Mouse (Mus musculus): ENCODE measurements around the gene Vps16. TPM values are rescaled to one million over a fixed set of nuclear protein-coding genes. Genes with fewer than 3 reads are reported as not detected.

Vps16 gene
- polyA plus RNA-seq, 1 experiment from 2014 or later, result 112 TPM

DNA sequence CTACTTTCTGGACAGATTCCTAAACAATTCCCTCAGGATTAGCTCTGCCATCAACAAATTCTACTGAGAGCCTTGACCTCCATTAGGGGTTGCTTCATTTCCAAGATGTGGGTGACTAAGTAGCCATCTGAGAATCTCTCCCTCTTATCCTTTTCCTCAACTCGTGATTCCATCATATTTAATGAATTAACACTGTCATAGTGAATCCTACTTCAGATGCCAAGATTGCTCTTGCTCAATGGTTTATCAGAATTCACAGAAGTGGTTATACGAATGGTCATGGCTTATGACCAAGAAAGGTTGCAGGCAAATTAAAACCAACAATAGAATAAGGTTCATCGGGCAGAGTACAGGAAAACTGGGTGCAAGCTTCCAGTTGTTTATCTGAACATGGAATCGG lies 22.2 kb upstream of the Vps16 start:
- WGBS, result 83% methylated on average over 4 of the region's 4 CpGs
- Histone ChIP-seq H3K27me3 (replicated peaks; ENCODE audit: low read depth, poor library complexity, severe bottlenecking) (peaks cover 37% of the 10 kb centered on the region), H3K4me3 (no peak overlapping the region), H3K4me1 (peaks cover 30% of the 10 kb centered on the region), H3K36me3 (replicated peaks) (no peaks in the 10 kb centered on the region), H3K9me3 (no peaks in the 10 kb centered on the region), H3K27ac (replicated peaks) (no peak overlapping the region)
- no peak for DNase-seq (ENCODE audit: low spot score)

DNA sequence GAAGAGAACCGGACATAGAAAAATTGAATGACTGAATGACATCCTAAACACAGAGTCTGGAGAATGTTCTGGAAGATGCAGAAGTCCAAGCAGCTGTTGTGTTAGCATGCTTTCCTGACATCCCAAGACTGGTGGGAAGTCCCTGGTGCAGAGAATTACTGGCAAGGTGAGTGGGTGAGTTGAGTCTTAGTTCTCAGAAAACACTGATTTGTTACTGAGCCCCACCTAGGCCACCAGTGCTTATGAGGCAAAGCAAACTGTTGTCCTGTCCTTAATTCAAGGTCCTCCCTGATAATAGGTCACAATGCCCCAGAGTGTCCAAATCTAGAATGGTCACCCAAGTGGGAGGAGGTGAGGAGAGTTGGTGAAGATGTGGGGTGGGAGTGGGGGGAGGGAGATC lies 19.2 kb upstream of the Vps16 start, which contains the start of the genes Gm28372 and 1700020A23Rik:
Gene Gm28372 (plus strand): TSS at position 301 of the 400 bp plus-strand sequence.
Gene 1700020A23Rik (plus strand): TSS at position 321 of the 400 bp plus-strand sequence.
- 0 out of 2 replicates have a peak, but pooled peaks cover 22% of the 10 kb centered on the region for H3K27me3 ChIP-seq (replicated peaks; ENCODE audit: low read depth, poor library complexity, severe bottlenecking)

DNA sequence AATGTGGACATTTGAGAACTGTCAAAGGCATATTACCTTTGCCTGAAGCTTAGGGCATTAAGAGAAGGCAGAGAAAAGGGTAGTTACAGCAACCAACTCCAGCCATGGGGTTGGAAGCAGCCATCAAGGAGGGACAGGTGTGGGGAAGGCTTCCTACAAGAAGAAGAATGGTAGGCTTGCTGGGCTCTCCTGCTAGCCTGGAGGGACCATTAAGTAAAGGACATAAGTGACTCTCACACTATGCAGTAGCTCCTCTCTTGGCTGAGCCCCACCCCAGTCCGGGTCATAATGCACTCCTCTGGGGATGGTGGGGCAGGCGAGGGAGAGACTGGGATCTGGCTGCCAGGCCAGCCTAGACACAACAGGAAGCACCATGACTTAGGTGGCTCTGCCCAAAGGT lies 18.0 kb upstream of the Vps16 start, which contains the start of gene Tmem239:
Gene Tmem239 (plus strand): TSS at position 301 of the 400 bp plus-strand sequence.
- 74% methylated on average over 2 of the region's 2 CpGs for WGBS
- H3K27ac ChIP-seq (replicated peaks), result no peak within 1 kb of the TSS
- H3K9me3 ChIP-seq, result no peaks in the 10 kb centered on the region
- H3K27me3 ChIP-seq (replicated peaks; ENCODE audit: low read depth, poor library complexity, severe bottlenecking), result 0 out of 2 replicates have a peak, but pooled peaks cover 19% of the 10 kb centered on the region
- H3K36me3 ChIP-seq (replicated peaks), result no peaks in the 10 kb centered on the region
- H3K4me1 ChIP-seq, result peaks cover 35% of the 10 kb centered on the region
- H3K4me3 ChIP-seq, result no peak within 1 kb of the TSS
- DNase-seq (ENCODE audit: low spot score), result no peak

More for the DNA sequence above, 19.2 kb upstream of the Vps16 start, which contains the start of the genes Gm28372 and 1700020A23Rik:
- H3K4me3 ChIP-seq, result no peak within 1 kb of the TSS
- H3K27ac ChIP-seq (replicated peaks), result no peak within 1 kb of the TSS
- no peaks in the 10 kb centered on the region for H3K9me3 ChIP-seq
- DNase-seq (ENCODE audit: low spot score), result no peak
- H3K36me3 ChIP-seq (replicated peaks), result no peaks in the 10 kb centered on the region
- H3K4me1 ChIP-seq, result peaks cover 42% of the 10 kb centered on the region
- WGBS, result 93% methylated on average over 1 of the region's 1 CpGs

DNA sequence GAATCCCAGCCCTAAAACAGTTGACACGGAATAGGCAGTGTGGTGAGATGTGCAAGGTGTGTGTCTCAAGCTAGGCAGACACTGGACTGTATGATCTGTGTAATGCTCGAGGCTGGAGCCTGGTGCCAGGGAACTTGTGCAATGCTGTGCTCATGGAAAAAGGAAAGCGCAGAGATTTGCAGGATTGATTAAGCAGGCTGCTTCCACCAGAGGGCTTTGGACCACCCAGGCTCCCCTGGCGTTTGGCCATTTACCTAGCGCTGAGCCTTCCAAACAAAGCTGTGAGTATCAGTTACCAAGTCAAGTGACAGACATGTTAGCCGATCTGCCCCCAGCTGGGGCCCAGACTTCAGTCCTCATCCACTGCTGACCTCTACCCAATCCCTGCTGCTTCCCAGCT lies 15.9 kb upstream of the Vps16 start:
- Histone ChIP-seq H3K36me3 (replicated peaks) (no peaks in the 10 kb centered on the region), H3K27ac (replicated peaks) (peak overlapping the region; percentile 31; the same call in 1 of the 2 replicates), H3K27me3 (replicated peaks; ENCODE audit: low read depth, poor library complexity, severe bottlenecking) (0 out of 2 replicates have a peak, but pooled peaks cover 19% of the 10 kb centered on the region), H3K9me3 (no peaks in the 10 kb centered on the region), H3K4me3 (no peak overlapping the region), H3K4me1 (peaks cover 40% of the 10 kb centered on the region)
- 11% methylated on average over 6 of the region's 6 CpGs for WGBS
- peak; percentile 84 for DNase-seq (ENCODE audit: low spot score)

DNA sequence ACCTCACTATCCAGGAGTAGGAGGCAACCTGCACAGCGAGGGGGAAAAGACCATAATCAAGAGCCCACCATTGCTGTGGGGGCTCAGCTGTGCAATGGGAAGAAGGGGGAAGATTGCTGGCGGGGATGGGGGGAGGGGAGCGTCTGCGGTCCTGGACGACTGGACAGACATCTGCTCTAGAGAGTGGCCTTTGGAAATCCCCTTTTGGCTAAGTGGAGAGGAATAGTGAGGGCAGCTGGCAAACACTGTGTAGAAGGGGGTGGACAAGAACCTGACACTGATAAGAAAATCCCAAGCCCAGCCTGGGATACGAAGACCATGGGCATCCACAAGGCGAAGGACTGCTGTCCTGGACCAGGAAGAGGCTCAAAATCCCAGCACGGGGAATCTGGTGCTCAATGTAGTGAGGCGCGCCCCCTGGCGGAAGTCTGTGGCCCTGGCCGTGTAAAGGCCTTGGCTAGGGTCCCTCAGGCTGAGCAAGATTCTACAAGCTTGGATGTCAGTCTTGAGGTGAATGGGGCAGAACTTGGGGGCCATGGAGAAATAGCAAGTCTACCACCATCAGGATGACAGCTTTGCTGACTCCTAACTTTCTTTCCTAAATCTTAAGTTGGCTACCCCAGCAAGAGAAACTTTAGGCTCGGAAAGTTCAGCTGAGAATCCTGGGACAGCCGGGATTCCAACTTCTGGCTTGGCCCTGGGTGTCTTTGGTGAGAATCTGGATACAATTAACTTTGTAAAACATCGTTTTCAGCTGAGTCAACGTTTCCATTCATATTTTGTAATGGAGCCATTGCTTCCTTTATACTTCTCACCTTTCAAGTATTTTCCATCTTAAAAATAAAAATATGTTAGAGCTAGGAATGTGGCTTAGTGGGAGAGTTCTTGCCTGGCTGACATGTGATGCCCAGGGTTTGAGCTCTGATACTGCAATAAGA lies 12.3 kb upstream of the Vps16 start:
- Histone ChIP-seq H3K4me1 (peaks cover 37% of the 10 kb centered on the region), H3K9me3 (no peaks in the 10 kb centered on the region), H3K4me3 (no peak overlapping the region), H3K27ac (replicated peaks) (no peak overlapping the region), H3K36me3 (replicated peaks) (no peaks in the 10 kb centered on the region), H3K27me3 (replicated peaks; ENCODE audit: low read depth, poor library complexity, severe bottlenecking) (0 out of 2 replicates have a peak, but pooled peaks cover 4% of the 10 kb centered on the region)
- 37% methylated on average over 16 of the region's 16 CpGs for WGBS
- DNase-seq (ENCODE audit: low spot score), result peak; percentile 91

DNA sequence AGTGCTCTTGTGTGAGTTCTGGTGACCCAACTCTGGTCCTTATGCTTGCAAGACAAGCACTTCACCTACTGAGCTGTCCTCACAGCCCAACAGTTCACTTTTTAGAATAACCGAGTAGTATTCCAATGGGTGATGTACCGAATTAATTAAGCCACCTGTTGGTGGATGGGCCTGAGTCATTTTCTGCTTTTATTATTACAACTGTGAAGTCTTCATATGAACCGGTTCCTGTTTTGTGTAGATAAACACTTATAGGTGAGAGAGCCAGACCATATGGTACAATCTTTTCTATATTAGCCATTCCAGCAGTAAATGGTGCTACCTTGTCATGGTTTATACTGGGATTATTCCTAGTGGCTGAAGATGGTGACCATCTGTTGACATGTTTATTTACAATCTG lies 11.4 kb upstream of the Vps16 start:
- Histone ChIP-seq H3K27me3 (replicated peaks; ENCODE audit: low read depth, poor library complexity, severe bottlenecking) (no peaks in the 10 kb centered on the region), H3K9me3 (no peaks in the 10 kb centered on the region), H3K36me3 (replicated peaks) (no peaks in the 10 kb centered on the region; the same call in 1 of the 2 replicates), H3K27ac (replicated peaks) (no peak overlapping the region), H3K4me3 (no peak overlapping the region), H3K4me1 (peaks cover 28% of the 10 kb centered on the region)
- no peak for DNase-seq (ENCODE audit: low spot score)
- 82% methylated on average over 3 of the region's 3 CpGs for WGBS

DNA sequence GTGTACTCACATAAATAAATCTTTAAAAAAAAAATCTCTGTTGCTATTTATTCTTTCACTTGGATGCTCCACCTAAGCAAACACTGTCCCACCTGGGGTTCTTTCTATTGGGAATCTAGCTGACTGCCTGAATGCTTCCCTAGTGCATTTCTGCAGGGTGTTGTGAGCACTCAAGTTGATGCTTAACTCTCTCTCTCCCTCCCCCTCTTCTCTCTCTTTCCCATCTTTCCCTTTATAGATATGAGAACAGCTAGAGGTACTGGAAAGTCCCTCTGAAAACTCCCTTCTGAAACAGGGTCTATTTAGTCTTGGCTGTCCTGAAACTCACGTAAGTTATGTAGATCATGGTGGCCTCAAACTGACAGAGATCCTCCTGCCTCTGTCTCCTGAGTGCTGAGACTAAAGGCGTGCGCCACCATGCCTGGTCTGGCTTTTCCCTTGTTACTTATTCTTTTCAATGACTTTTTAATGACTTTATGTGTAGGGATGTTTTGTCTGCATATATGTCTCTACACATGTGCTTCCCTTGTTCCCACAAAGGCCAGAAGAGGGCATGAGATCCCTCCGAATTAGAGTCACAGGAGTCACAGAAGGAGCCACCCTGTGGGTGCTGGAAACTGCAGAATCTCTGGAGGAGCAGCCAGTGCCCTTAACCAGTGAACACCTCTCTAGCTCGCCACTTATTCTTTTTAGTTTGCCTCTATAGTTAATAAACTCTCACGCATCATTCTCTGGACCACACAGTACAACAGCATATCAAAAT lies 9.9 kb upstream of the Vps16 start:
- WGBS, result 75% methylated on average over 6 of the region's 6 CpGs
- Histone ChIP-seq H3K4me3 (no peak overlapping the region), H3K27ac (replicated peaks) (no peak overlapping the region), H3K9me3 (no peaks in the 10 kb centered on the region), H3K27me3 (replicated peaks; ENCODE audit: low read depth, poor library complexity, severe bottlenecking) (no peaks in the 10 kb centered on the region), H3K36me3 (replicated peaks) (peaks cover 11% of the 10 kb centered on the region), H3K4me1 (peaks cover 13% of the 10 kb centered on the region)
- DNase-seq (ENCODE audit: low spot score), result no peak

DNA sequence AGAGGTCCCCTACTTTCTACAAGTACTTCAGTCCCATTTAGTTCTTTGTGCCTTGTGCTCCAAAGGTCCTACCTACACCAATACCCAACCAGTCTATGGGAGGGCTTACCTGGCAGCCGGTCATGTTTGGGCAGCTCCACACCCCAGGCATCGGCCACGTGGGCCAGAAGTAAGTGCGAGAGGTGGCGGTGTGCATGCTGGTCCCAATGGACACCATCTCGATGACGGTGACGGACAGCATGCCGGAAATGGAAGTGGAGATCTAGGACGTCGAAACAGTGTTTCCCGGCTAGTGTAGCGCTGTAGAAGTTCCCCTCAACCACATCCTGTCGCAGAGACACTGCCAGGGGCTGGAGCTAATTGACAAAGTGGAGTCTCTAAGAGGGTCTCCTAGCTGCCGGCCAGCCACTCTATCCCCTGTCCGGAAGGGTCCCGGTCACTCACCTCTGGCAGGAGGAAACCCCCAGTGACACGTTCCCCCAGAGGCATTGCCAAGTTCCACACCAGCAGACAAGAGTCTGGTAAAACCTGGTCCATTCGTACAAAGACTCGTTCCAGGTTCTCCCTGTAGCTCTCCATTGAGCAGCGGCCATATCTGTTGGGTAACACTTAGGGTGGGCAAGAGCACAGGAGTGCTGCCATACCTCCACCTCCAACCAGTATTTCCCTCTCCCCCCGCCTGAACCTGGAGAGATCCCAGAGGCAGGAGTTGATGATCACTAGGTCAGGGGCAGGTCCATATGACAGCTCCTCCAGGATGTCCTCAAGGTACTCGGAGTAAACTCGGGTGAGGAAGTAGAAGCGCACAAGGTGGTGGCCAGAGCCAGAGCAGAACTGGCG lies 2.1 kb upstream of the Vps16 start:
- Histone ChIP-seq H3K9me3 (no peaks in the 10 kb centered on the region), H3K27me3 (replicated peaks; ENCODE audit: low read depth, poor library complexity, severe bottlenecking) (no peaks in the 10 kb centered on the region), H3K36me3 (replicated peaks) (peaks cover 48% of the 10 kb centered on the region), H3K4me1 (peaks cover 30% of the 10 kb centered on the region), H3K4me3 (0 out of 2 replicates have a peak overlapping the region, but pooled peaks have one; percentile 5), H3K27ac (replicated peaks) (no peak overlapping the region)
- WGBS, result 96% methylated on average over 26 of the region's 26 CpGs
- no peak for DNase-seq (ENCODE audit: low spot score)

DNA sequence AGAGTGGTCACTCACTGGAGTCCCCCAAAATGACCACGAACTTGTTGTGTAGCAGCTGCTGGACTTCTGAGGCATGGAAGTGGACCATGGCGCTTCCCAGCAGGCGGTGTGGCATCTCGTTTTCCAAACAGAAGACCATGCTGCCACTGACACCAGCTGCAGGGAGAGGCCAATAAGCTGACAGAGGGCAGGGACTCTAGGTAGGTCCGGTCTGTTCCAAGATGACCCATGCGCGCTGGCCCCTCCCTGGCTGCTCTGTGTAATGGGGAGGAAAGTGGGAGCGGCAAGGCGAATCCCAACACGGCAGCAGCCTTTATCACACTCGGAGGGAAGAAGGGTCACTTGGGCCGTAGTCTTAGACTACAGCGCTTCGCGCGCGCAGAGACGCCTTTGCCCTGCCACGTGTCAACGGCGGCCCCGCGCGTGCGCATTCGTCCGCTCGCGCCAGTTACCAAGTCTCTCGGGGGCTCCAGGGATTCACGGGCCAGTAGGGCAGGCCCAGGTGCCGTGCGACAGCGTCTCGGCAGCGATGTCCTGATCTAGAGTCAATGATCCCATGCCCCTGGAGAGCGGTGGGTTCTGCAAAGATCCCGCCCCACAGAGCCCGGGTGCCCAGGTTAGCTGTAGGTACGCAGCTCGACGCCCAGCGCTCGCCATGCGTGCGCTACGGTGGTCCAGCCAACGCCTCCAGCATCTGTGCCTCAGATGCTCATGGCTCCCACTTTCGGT lies 578 bp upstream of the Vps16 start:
- DNase-seq (ENCODE audit: low spot score), result peak; percentile 87
- 19% methylated on average over 49 of the region's 49 CpGs for WGBS
- H3K36me3 ChIP-seq (replicated peaks), result peaks cover 54% of the 10 kb centered on the region

DNA sequence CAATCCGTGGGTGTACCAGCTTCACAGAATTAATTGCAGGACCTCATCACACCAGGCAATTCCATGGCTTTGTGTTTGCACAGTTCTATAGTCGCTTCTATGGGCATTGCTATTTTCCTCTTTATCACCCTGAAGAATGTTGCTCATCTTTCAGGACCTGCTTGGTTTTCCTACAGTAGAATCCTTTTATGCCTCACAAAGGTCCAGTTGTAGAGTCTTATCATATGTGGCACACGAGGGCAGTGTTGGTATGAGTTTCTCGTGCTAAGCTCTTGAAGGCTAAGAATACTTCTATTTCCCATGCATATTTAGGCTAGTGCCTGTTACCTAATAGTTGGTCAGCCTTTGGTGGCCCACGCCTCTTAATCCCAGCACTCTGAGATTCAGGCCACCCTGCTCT lies 973 bp downstream of the Vps16 start:
- peaks cover 30% of the 10 kb centered on the region for H3K4me1 ChIP-seq
- no peaks in the 10 kb centered on the region for H3K27me3 ChIP-seq (replicated peaks; ENCODE audit: low read depth, poor library complexity, severe bottlenecking)
- 64% methylated on average over 5 of the region's 5 CpGs for WGBS
- peak overlapping the region; percentile 96 for H3K27ac ChIP-seq (replicated peaks)
- peak overlapping the region; percentile 78 for H3K4me3 ChIP-seq
- no peak for DNase-seq (ENCODE audit: low spot score)
- no peaks in the 10 kb centered on the region for H3K9me3 ChIP-seq
- peaks cover 46% of the 10 kb centered on the region for H3K36me3 ChIP-seq (replicated peaks)

More for the DNA sequence above, 578 bp upstream of the Vps16 start:
- Histone ChIP-seq H3K27ac (replicated peaks) (peak overlapping the region; percentile 96), H3K4me1 (peaks cover 30% of the 10 kb centered on the region), H3K9me3 (no peaks in the 10 kb centered on the region), H3K27me3 (replicated peaks; ENCODE audit: low read depth, poor library complexity, severe bottlenecking) (no peaks in the 10 kb centered on the region), H3K4me3 (peak overlapping the region; percentile 78)

DNA sequence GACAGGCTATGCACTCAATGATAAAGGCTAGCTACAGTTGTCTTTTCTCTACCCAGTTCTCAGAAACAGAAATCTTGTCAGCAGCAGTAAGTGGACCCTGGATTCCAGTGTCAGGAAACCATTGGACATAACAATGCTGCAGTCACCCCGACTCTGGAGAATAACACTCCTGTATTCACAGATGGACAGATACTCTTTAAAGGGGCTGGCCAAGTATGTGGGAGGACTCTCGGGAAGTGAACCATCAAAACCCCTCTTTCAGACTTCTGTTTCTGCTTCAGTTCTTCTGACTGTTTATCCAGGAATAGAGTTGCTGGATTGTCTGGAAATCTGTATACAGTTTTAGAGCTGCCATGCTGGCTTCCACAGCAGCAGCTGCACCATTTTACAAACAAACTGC lies 5.7 kb downstream of the Vps16 start:
- WGBS, result 71% methylated on average over 2 of the region's 2 CpGs
- Histone ChIP-seq H3K27me3 (replicated peaks; ENCODE audit: low read depth, poor library complexity, severe bottlenecking) (no peaks in the 10 kb centered on the region), H3K9me3 (no peaks in the 10 kb centered on the region), H3K4me1 (peaks cover 6% of the 10 kb centered on the region), H3K27ac (replicated peaks) (no peak overlapping the region), H3K4me3 (no peak overlapping the region), H3K36me3 (replicated peaks) (peaks cover 48% of the 10 kb centered on the region)
- DNase-seq (ENCODE audit: low spot score), result no peak
